Mouse (Mus musculus): Measurements from ENCODE around the gene Jak3.

DNA sequence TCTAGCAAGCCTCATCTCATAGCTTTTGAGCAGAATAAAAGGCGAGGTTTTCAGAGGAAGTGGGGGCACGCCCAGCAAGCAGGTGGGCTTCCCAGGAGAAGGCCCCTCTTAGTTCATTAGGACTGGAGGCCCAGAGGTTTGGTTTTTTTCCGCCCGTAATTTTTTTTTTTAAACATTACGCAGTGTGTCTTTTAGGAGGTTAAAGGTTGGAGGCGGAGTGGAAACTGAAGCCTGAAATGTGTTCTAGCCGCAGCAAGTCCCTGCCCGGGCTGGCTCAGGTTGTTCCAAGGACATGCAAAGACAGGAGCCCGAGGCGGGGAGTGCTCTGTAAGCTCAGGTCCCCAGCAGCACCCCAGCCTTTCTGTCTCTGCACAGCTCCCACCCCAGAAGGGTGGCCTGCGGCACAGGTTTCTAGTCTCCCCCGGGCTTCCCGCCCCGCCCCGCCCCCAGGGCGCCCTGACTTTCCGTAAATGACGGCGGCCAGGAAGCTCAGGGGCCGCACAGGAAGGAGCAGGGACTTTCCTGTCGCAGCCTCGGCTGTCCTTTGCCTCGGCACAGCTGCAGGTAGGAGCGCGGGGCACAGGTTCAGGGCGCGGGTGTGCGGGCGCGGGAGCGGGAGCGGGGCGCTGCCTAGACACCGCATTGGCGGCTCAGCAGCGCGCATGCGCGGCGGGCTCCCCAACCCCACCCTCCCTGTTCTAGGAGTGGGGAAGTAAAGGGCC, at the start of gene Jak3:
- TF ChIP-seq CTCF (conservative IDR thresholded peaks at IDR 0.05; ENCODE audit: low read length) (no peak), NANOG (IDR thresholded peaks at IDR 0.05; ENCODE audit: borderline replicate concordance, low read length) (no peak)

Measured in E14TG2a.4 (cell line).